Mouse (Mus musculus) gastrocnemius, postnatal 36 days (tissue): Measurements from ENCODE around the gene Vps35. TPM values are rescaled to one million over a fixed set of nuclear protein-coding genes. Genes with fewer than 3 reads are reported as not detected.

Source experiments
- DNase-seq, 2 experiments: peaks; one replicate each; pipeline ENCODE4 v3.0.0; 2022
- intact Hi-C: fragments of 180-260 bp; cut with DNase I; formaldehyde crosslinking; loops from one replicate; pipeline ENCODE4 v1.15.1; 2025
- long read RNA-seq, 2 experiments: library from polyadenylated mRNA; stranded (forward); transcript quantifications; one replicate each; pipeline ENCODE4 v2.0.0; 2021
- total RNA-seq, 2 experiments: library from RNA; stranded (reverse); gene quantifications; 2 replicates each; pipeline ENCODE4 v1.2.3; 2021

Vps35 gene
- total RNA-seq: 10 to 100 TPM; 45.3 to 52.1 TPM
- long read RNA-seq, experiment 1, transcript Vps35-201 (17 exons, 3,474 nt): major isoform, 33 of 42 reads
- long read RNA-seq, experiment 1, partial matches to known transcripts: 9 of 42 reads
- long read RNA-seq, experiment 1, other reads (novel, unspliced or antisense): 0 of 42 reads
- long read RNA-seq, experiment 2, transcript Vps35-201 (17 exons, 3,474 nt): major isoform, 60 of 70 reads
- long read RNA-seq, experiment 2, partial matches to known transcripts: 6 of 70 reads
- long read RNA-seq, experiment 2, other reads (novel, unspliced or antisense): 4 of 70 reads

DNA sequence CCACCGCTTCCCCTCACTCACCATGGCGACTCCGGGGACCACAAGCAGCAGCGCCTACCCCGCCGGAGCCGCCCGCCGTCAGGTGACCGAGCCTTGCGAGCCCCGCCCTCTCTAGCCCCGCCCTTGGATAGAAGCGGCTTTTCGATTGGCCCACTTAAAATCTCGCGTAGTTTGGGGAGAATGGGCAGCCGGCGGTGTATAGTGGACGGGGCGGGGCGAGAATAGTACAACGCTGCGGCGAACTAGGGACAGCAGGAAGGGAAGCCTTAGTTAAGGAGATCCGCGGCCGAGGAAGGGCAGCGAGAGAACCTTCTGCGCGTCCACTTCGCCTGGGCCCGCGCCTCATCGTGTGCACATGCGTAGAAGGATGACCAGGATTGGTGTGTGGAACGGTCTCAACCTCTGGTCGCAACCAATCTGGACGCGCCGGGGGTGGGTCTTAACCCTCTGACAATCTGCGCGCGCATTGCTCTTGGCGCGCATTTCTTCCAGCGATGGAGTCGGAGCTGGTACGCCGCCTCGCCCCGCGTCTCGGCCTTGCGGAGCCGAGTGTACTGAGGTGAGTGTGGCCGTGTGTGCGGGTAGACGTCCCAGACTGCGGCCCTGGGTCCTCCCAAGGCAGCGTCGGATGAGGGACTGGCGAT lies at the start of gene Vps35, which contains the start of gene Orc6:
Vps35 (minus strand) TSS at position 369 of the 644 bp plus-strand sequence.
Orc6 (plus strand) TSS at position 199 of the 644 bp plus-strand sequence.
- DNase-seq: peak; percentile 94
- intact Hi-C loops: no loop called here

DNA sequence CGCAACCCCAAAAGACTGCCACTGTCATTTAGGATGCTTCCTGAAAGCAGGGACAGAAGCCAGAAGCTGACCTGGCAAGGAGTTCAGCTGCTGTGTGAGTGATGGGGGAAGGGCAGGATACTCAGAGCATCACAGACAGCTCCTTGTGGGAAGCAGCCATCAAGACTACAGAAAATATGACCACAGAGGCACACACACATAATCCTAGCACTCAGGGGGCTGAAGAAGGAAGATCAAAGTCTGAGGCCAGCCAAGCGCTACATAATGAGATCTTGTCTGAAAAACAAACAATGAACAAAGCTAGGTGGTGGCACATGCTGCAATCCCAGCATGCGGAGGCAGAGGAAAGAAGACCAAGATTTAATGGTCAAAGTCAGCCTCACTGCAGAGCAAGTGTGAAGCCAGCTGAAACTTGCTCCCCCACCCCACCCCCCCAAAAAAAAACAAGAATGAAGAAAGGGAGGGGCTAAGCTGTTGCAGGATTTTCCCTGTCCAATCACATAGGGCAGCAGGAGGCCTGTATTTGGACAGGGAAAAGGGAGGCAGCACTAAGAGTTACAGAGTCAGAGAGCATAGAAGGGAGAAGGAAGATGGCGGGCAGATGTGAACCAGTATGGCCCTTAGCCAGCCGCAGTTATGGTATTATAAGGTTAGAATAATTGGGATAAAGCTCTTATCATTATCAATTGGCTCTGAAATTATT lies 40.4 kb upstream of the Vps35 start:
- intact Hi-C loops: no loop called here

DNA sequence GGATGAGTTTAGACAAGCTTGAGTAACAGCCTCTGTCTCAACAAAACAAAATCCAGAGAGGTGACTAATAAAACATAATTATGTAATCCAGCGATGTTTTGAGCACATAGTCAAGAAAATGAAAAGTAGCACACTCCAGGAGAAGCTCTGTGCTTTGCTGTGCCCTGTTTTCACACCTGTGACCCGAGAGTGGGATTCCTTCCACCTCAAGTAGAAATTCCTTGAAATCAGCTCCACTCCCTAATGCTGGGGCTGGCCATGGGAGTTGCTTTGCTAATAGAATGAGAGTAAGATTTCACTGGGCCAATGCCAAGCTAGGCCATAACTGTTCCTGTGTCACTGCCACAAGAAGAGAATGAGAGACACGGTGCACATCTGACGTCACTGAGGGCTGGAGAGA lies 38.1 kb upstream of the Vps35 start:
- intact Hi-C loops: no loop called here
- DNase-seq: no peak

More for the DNA sequence above, 40.4 kb upstream of the Vps35 start:
- no peak for DNase-seq

DNA sequence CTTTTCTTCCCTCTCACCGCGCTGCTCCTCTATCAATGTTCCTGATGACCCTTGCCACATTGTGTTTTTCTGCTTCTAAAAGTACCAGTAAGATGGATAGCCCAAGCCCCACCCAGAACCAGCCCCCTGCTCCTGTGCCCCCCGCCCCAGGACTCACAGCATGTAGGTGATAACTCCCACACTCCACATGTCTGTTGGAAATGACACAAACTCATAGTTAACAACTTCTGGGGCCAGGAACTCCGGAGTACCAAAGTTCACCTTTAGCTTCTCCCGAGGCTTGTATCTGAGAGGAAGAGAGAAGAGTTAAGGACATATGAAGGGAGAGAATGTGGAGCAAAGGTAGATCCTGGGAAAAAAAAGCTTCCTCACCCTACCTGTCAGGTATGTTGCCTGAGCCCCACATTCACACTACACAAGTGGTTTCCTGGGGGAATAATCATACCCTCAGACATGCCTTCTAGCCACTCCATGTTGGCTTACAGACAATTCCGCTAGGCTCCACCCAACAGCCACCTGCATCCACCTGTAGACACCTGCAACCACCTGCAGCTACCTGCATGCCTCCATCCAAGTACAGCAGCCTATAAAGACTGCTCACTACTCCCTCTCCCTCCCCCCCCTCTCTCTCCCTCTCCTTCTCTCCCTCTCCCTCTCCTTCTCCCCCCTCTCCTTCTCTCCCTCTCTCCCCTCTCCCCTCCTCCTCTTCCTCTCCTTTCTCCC lies 36.8 kb upstream of the Vps35 start:
- DNase-seq: no peak
- intact Hi-C loops: no loop called here

DNA sequence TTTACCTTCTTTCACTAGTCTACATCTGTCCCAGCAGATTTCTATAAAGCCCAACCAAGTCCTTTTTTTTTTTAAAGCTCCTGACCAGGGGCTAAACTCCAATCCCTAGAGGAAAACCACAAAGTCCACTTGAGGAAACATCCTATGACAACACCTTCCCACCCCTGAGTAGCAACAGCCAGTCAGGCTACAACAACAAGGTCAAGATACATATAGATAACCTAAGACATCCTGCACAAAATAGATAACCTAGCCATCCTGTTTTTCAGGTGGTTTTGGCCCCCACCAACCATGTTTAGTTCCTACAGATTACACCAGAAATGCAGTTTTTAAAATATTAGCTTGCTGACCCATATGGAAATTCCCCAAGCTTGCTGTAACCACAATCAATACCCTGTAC lies 35.5 kb upstream of the Vps35 start:
- no peak for DNase-seq
- intact Hi-C loops: no loop called here

DNA sequence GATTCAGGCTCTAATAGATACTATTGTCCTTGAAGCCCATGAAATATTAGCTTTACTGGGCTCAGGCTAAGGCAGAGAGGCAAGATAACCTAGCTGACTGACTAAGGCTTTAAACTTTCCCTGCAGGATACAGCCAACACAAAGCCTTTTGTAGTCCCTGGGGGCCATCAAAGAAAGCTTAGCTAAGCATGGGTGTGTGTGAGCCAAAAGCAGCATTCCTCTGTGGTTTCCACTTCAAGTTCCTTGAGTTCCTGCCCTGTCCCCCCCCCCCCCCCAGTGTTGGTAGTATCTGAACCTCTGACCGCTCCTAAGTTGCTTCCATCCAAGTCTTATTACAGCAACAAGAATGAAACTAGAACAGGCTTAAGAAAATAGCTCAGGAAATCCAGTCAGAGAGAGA lies 29.9 kb upstream of the Vps35 start:
- peak in 1 of 2 experiments; percentile 13 for DNase-seq
- intact Hi-C loops: no loop called here

DNA sequence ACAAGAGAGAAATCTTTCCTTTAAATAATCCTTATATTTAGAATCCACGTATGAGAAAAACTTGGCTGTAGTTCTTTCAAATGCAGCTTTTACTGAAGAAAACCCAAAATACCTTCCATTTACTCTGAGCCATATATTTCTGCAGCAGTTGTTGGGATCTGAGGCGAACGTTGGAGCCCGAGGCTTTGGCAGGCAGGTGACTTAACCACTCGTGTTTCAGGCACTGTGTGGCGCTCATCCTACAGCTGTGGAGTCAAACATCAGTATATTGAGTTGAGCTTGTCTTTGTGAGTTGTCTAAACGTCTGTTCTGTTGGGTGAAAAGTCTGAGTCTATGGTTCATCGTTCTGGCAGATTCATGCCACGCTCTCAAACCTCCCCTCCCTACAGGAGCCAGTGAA lies 27.4 kb upstream of the Vps35 start:
- intact Hi-C loops: no loop called here
- DNase-seq: no peak

DNA sequence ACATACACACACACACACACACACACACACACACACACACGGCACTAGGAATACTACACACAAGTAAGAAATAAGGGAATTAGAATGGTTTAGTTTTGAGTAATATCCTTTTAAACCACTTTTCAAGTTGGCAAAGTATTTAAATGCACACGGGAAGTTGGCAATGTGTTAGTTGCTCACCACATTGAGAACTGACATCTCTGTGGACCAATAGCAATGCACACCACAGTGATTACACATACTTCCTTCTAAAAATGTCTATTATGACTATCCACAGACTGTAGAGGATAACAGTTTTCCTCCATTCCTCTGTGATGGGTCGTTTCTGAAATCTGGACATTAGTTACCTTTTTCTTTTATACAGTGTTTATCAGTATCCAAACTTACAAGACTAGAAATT lies 23.5 kb upstream of the Vps35 start:
- DNase-seq: no peak
- intact Hi-C loops: no loop called here

DNA sequence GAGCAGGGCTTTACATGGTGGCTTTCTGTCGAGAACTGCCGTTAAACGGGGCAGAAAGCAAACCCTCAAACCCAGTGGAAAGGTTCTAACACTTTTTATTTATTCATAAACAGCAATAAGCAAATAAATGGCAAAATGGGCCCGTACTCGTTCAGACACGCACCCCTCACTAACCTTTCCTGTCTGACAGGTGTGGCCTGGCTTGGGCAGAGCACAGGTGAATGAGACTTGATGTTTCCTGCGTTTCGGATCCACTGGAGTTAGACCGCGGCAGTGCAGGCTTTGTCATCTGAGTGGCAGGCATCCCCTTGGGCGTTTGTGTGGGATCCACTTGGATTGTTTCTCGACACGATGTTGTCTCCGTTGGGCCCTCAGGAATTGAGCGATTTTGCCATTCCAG lies 22.4 kb upstream of the Vps35 start:
- DNase-seq: no peak
- intact Hi-C loops: no loop called here

DNA sequence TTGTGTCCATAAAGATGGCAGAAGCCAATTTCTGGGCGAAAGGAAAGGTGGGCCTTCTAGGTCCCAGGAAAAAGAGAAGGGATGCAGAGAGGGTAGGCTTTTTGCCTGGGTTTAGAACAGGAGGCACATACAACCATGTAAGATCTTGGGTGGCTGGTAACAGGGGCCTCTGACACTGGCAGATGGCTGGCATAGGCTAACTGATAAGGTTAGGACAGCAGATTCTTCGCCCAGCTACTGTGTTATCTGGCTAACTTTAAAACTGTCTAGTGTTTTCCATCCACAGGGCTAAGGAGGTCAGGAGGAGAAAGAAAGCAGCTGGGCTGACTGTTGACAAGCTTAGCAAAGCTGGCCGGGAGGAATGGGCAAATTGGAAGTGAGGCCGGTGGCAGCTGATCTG lies 18.9 kb upstream of the Vps35 start:
- no peak for DNase-seq
- intact Hi-C loops: no loop called here

DNA sequence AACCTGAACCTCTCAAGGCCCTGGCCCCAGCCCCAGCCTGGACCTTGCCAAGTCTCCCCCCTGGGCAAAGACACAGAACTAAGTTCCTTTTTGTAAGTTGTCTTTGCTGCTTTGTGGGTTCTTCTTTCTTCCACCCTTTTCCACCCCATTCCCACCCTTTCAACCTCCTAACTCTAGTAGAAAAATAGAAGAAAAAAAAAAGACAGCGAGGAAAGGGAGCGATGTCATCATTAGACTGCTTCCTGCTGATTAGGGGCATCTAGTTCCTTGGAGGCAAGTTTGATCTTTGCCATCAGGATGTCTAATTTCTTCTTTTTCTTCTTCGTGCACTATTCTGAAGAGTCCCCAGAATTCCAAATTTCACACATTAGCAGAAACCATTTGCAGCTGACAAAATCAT lies 13.4 kb upstream of the Vps35 start:
- DNase-seq: no peak
- intact Hi-C loops: loop anchor here (5.0 kb wide), 1 partner anchor 84 kb away; no protein-coding TSS in a partner anchor

DNA sequence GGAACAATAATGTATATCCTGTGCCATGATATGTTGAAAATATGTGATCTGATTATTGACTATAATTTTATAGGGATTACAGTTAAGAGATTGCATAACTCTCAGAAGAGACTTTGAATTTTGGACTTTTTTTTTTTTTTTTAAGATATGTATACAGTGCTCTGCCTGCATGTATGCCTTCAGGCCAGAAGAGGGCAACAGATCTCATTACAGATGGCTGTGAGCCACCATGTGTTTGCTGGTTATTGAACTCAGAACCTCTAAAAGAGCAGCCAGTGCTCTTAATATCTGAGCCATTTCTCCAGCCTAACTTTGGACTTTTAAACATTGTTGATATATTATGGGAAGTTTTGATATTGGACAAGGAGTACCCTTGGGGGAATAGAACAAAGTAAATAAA lies 12.1 kb upstream of the Vps35 start:
- DNase-seq: no peak
- intact Hi-C loops: loop anchor here (5.0 kb wide), 1 partner anchor 86 kb away; no protein-coding TSS in a partner anchor

DNA sequence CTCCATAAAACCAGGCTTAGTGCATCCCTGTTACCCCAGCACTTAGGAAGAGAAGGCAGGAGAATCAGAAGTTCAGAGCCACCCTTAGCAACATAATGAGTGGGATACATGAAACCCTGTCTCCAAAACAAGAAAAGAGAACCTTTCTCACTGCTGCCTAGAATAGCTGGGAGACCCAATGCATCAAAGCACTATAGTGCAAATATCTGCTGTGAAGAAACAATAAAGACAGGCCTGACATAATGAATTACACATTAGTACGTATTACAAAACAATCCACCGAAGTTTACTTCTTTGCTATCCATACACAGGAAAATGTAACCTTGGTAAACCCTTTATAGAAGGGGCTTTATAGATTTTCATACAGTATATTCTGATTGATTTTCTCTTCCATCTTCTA lies 9.0 kb upstream of the Vps35 start:
- no peak for DNase-seq
- intact Hi-C loops: no loop called here

DNA sequence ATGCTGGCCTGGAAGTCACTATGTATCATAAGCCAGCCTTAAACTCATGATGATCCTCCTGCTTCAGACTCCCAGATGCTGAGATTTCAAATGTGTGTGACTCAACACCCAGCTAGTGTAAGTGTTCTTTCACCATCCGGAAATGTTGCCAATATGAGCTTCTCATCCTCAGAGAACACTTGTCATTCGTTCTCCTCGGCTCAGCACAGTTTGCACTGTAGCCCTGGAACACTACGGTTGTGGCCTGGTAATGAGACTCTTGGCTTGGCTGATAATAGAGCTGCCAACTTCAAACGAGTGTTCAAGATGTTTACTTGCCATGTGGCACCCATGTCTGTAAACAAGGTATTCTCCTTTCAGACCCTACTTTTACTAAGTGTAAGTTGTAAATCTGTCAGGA lies 3.9 kb upstream of the Vps35 start:
- intact Hi-C loops: no loop called here
- no peak for DNase-seq

DNA sequence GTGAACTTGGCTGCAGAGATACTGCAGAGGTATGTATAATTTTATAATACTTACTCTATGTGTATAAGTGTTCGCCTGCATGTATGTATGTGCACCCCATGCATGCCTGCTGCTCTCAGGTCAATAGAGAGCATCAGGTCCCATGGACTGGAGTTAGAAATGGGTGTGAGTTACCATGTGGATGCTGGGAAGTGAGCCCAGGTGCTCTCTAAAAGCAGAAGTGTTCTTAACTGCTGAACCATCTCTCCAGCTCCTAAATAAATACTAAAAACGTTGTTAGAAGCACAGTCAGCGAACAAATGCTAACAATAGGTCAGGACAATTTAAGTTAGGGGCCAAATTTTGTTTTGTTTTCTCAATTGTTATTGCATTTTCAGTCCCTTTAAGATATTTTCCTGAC lies 3.3 kb upstream of the Vps35 start:
- DNase-seq: no peak
- intact Hi-C loops: no loop called here

DNA sequence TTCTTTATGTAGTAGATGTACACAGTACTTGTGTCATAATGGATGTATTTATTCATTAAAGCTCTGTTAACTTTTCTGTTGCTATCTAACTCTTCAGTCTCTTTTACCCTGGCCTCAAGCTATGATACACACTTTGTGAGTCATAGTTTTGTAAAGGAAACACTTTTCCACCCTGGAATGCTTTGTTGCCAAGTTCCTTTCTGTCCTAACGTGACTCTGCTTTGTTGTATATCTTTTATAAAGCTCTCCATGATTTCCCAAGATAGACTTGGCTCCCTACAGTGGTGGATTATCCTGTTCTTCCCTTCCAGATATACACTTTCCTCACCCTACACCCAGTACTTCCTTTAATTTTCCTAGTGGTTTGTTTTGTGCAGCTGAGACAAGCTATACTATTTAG lies 2.3 kb upstream of the Vps35 start:
- no peak for DNase-seq
- intact Hi-C loops: no loop called here

DNA sequence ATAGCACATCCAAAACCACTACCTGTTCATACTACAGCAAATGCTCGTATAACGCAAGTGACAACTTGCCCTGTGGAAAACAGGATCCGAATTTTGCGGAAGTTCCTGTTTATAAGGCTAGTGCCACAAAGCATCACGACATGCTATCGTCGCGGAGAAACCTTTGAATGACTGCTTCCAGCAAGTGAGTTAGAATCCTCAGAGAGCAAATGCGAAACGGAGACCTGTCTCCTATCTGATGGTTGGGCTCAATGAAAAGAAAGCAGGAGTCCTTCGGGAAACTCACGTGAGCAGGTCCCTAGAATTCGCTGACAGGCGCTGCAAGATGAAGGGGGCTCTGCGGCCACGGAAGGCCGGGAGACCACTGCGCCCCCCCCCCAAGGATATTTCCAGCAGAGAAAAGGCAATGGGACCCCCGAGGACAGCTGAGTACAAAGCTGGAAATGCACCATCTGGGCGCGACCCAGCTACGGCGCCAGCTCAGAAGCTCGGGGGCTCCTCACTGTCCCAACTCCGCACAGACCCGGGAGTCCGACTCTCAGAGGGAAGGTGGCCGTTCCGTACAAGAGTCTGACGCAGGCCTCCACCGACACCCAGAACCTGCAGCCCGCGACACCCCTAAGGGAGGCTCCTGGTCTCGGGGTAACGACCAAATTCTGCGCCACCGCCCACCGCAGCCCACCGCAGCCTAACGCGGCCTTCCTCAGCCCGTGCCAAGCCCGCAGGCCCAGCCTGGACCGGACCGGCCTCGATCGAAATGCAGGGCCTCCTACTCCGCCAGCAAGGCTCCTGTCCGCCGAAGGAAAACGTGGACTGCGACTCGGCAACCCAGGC lies 785 bp downstream of the Vps35 start:
- intact Hi-C loops: no loop called here

DNA sequence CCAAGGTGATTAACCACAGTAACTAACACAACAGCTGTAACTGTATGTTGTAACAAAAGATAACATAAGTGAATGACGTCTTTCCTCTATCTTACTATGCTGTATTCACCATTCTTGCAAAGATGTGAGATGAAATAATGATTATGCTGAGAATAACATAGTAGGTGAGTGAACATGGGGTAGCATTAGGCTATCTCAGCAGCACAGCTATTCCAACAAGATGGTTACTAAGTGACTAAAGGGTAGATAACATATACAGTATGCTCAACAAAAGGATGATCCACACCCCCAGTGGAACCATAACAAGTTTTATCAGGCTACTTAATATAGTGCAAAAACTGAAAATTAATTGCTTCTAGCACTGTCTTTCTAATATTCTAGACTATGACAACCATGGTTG lies 12.8 kb downstream of the Vps35 start:
- no peak for DNase-seq
- intact Hi-C loops: no loop called here

More for the DNA sequence above, 785 bp downstream of the Vps35 start:
- no peak for DNase-seq

DNA sequence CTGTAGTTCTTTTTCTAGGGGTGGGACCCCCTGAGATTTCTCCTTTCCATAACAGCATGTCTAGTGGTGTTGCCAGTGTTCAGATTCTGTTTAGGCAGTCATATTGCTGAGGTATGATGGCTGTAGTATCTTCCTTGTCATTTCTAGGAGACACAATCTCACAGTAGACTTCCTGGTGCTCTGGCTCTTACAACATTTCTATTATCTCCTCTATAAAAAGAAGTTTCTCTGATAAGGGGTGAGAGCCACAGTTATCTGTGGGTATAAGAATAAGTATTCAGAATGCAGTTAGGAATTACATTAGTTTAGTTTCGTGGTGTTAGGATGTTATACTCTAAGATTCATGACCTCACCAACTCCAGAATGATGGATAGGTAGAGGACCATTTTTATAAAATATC lies 72.3 kb downstream of the Vps35 start:
- intact Hi-C loops: no loop called here
- DNase-seq: no peak

DNA sequence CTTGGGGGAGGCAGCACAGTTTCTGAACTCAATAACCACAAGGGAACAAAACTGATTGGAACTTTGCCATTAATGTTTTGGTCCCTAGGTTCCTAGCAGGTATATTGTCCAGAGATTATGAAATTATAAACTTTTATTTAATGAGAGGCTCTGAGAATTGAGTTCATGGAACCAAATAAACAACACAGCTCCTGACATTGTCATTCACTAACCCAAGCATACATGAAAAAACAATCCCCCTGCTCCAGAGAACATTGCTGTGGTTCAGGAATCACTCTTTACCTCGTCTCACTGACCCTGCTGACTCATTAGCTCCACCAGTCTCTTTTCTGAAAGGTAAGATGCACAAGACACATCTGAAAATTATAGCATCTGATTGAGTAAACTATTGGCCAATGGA lies 73.9 kb downstream of the Vps35 start, which contains the start of gene Olfr371:
Olfr371 (plus strand) TSS at position 301 of the 400 bp plus-strand sequence.
- intact Hi-C loops: no loop called here
- DNase-seq: no peak
